Mouse (Mus musculus) E14TG2a.4 (cell line): ENCODE data around the gene Ppef2.

Experiments used
- CTCF ChIP-seq: conservative IDR thresholded peaks from 2 replicates; pipeline ENCODE4 v1.5.1; 2014; ENCODE audit warnings: low read length
- NANOG ChIP-seq: IDR thresholded peaks from 2 replicates; pipeline ENCODE4 v1.6.1; 2014; ENCODE audit warnings: borderline replicate concordance, low read length, mixed read lengths
- POU5F1 ChIP-seq: IDR thresholded peaks from 2 replicates; pipeline ENCODE4 v1.6.1; 2014; ENCODE audit warnings: low read length, borderline replicate concordance

DNA sequence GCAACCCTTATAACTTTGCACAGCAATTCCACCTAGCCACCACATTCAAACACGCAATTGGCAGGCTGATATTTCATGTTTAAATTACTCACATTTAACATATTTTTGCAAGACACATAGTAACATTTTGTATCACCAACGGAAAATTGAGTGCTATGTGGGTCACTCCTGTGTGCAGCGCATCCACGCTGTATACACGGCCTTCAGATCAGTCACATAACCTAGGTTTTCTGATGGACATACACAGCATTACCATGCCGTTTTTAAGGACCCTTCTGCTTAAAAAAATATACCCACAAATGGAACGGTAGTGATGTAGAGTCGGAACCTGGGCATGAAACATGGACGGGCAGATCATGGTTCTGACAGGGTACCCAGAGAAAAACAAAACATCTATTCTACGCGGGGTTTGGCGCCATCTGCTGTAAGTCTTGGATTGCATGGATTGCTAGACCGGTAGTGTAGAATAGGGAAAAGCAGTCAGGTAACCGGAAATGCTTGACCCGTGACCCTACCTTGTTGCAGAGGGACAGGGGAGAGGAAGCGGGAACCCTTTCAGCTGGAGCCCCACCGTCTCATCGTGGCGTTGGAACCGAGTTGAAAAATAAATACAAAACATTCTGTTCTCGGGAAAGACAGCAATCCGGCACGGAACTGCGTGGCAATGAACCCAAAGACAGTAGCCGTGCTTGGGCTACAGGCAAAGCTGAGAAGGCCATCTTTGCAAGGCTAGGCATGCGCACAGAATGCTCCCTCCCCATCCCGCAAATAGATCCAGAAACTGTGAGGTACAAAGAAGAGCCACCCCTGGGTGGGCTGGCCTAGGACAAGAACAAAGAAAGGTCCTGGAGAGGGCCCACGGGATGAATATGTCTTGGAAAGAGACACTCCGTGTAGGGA, 16.5 kb downstream of the Ppef2 start:
- TF ChIP-seq CTCF (peak; percentile 68), NANOG (no peak), POU5F1 (no peak)
